In the genomic region with DNA sequence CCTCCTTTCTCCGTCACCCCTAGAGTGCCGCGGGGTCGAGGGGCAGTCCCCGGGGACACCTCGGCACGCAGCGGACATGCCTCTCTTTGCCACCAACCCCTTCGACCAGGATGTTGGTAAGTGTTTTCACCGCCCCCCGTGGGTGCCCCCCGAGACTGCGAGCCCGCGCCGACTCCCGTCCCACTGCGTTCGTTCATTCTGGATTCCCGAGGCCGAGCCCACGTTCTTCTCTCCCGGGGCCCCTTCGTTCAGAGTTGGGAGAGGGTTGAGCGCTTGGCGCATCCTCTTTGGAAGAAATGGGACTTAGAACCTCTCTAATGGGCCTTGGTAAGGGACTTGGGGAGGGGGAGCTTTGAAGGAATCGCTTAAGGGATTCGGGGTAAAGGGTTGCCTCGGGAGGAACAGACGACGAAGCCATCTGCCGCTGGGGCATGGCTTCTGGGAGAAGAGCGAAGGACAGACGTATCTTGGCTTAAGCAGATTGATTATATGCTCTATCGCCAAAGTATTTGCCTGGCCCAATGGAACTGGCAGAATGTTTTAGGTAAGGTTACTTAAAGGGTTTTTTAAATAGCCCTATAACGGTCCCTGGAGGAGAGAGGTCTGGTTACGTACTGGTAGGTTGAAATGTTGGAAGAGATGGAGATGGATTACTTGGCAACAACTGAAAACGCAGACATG, we compare ENCODE assay signal across 8 mouse cellular contexts. TPM values are rescaled to one million over a fixed set of nuclear protein-coding genes. Genes with fewer than 3 reads are reported as not detected.
DNase-seq lines count a peak whose midpoint lies in the region; ATAC-seq and TF ChIP-seq lines count a peak whose summit lies in the region.

No protein-coding gene starts in this region.

- ATAC-seq in activated CD4-positive, CD25-positive, alpha-beta regulatory T cell, adult 4 months = peak; percentile 5
- ATAC-seq in heart, embryonic 16.5 days (replicated peaks; ENCODE audit: extremely low read depth, insufficient read depth, low FRiP score) = no peak
- ATAC-seq in lung, postnatal 0 days = no peak
- ATAC-seq in granulocyte monocyte progenitor cell, adult 5-6 weeks (replicated peaks; ENCODE audit: poor library complexity, severe bottlenecking) = no peak

- no peaks in the 10 kb centered on the region for H3K36me3 ChIP-seq in kidney, adult 2 months (ENCODE audit: control insufficient read depth, insufficient read depth, low read length)
- no peaks in the 10 kb centered on the region for H3K36me3 ChIP-seq in heart, embryonic 16.5 days (ENCODE audit: control insufficient read depth, insufficient read depth)
- H3K36me3 ChIP-seq in lung, postnatal 0 days (ENCODE audit: insufficient read depth, low read length) = no peaks in the 10 kb centered on the region

- DNase-seq in kidney, adult 2 months = no peak
- no peak for DNase-seq in kidney, postnatal 25 days
- DNase-seq in lung, postnatal 0 days (ENCODE audit: low spot score) = peak; percentile 35
- DNase-seq in cerebellum, adult 11 months = no peak
- no peak for DNase-seq in adrenal gland, postnatal 25 days

- no peak for TF ChIP-seq POLR2A in kidney, adult 2 months (IDR thresholded peaks at IDR 0.05; ENCODE audit: low read depth, low read length)

- no peak for TF ChIP-seq CTCF in kidney, adult 2 months (conservative IDR thresholded peaks at IDR 0.05; ENCODE audit: insufficient read depth, insufficient read length, low read depth, low read length)
- no peak for TF ChIP-seq CTCF in lung, postnatal 0 days (IDR thresholded peaks at IDR 0.05)

- H3K4me1 ChIP-seq in kidney, adult 2 months (ENCODE audit: control insufficient read depth, insufficient read depth, low read length) = peaks cover 3% of the 10 kb centered on the region; the same call in 1 of the 2 replicates
- H3K4me1 ChIP-seq in heart, embryonic 16.5 days (ENCODE audit: control insufficient read depth, insufficient read depth, low read length) = peaks cover 17% of the 10 kb centered on the region
- peaks cover 13% of the 10 kb centered on the region; the same call in 1 of the 2 replicates for H3K4me1 ChIP-seq in lung, postnatal 0 days (ENCODE audit: insufficient read depth, low read depth, low read length)

- no peak for TF ChIP-seq EP300 in lung, postnatal 0 days (IDR thresholded peaks at IDR 0.05)

- H3K27ac ChIP-seq in kidney, adult 2 months (ENCODE audit: insufficient read depth, low read depth, low read length) = peak overlapping the region; percentile 100
- peak overlapping the region; percentile 98 for H3K27ac ChIP-seq in heart, embryonic 16.5 days (ENCODE audit: low read length)
- H3K27ac ChIP-seq in lung, postnatal 0 days (ENCODE audit: low read length) = peak overlapping the region; percentile 98

- under 1% methylated on average over 38 of the region's 38 CpGs for WGBS in kidney, adult 2 months
- under 1% methylated on average over 37 of the region's 38 CpGs for WGBS in heart, embryonic 16.5 days
- WGBS in lung, postnatal 0 days = under 1% methylated on average over 38 of the region's 38 CpGs

- no peaks in the 10 kb centered on the region for H3K27me3 ChIP-seq in kidney, adult 2 months (replicated peaks; ENCODE audit: control insufficient read depth, insufficient read depth, low read length)
- H3K27me3 ChIP-seq in heart, embryonic 16.5 days (ENCODE audit: control insufficient read depth, insufficient read depth, low read length) = no peaks in the 10 kb centered on the region
- H3K27me3 ChIP-seq in lung, postnatal 0 days (replicated peaks; ENCODE audit: insufficient read depth, low read length) = no peaks in the 10 kb centered on the region

- H3K4me2 ChIP-seq in heart, embryonic 16.5 days (ENCODE audit: low read depth, low read length) = peak overlapping the region; percentile 85
- peak overlapping the region; percentile 76 for H3K4me2 ChIP-seq in lung, postnatal 0 days (replicated peaks; ENCODE audit: low read depth, low read length)

- peak overlapping the region; percentile 92 for H3K9ac ChIP-seq in heart, embryonic 16.5 days (ENCODE audit: low read length)
- peak overlapping the region; percentile 96 for H3K9ac ChIP-seq in lung, postnatal 0 days (replicated peaks; ENCODE audit: low read depth)

- H3K4me3 ChIP-seq in kidney, adult 2 months (ENCODE audit: insufficient read depth, low read depth, low read length) = peak overlapping the region; percentile 96
- H3K4me3 ChIP-seq in heart, embryonic 16.5 days (ENCODE audit: low read length) = peak overlapping the region; percentile 99
- peak overlapping the region; percentile 90 for H3K4me3 ChIP-seq in lung, postnatal 0 days (ENCODE audit: low read depth, low read length)

- H3K9me3 ChIP-seq in heart, embryonic 16.5 days (replicated peaks; ENCODE audit: control insufficient read depth, low read length) = no peaks in the 10 kb centered on the region
- H3K9me3 ChIP-seq in lung, postnatal 0 days (ENCODE audit: low read length) = no peaks in the 10 kb centered on the region

RNA-seq across cellular contexts. Expression of a gene that starts 0.5 kb away (rescaled TPM):
- polyA plus RNA-seq in kidney, adult 2 months (2012; rRNA removed) = 14.0 and 14.2 TPM in 2 replicates
- polyA plus RNA-seq in activated CD4-positive, CD25-positive, alpha-beta regulatory T cell, adult 4 months (2017; shearing (Covaris generic)) = 10 to 100 TPM; 10.6 to 15.6 TPM
- polyA plus RNA-seq in heart, embryonic 16.5 days (2015; fragmentation: Nextera tagmentation; extraction: Ambion mirVana) = 51.9 and 56.9 TPM in 2 replicates
- 46.7 and 51.8 TPM in 2 replicates for polyA plus RNA-seq in lung, postnatal 0 days (2015; fragmentation: Nextera tagmentation; extraction: Ambion mirVana)
- 29.2 and 51.3 TPM in 2 replicates for total RNA-seq in granulocyte monocyte progenitor cell, adult 5-6 weeks (2014; fragmentation: Nextera tagmentation)
- total RNA-seq in granulocyte monocyte progenitor cell, adult 5-6 weeks (2017) = 28.2 and 30.6 TPM in 2 replicates
- 37.4 and 46.8 TPM in 2 replicates for total RNA-seq in adrenal gland, postnatal 25 days (2021)

RNA-seq across cellular contexts. Expression of a gene that starts 18.4 kb away (rescaled TPM):
- 20.4 and 22.4 TPM in 2 replicates for polyA plus RNA-seq in kidney, adult 2 months (2012; rRNA removed)
- polyA plus RNA-seq in activated CD4-positive, CD25-positive, alpha-beta regulatory T cell, adult 4 months (2017; shearing (Covaris generic)) = not detected
- 242 and 249 TPM in 2 replicates for polyA plus RNA-seq in heart, embryonic 16.5 days (2015; fragmentation: Nextera tagmentation; extraction: Ambion mirVana)
- polyA plus RNA-seq in lung, postnatal 0 days (2015; fragmentation: Nextera tagmentation; extraction: Ambion mirVana) = 105 and 106 TPM in 2 replicates
- total RNA-seq in granulocyte monocyte progenitor cell, adult 5-6 weeks (2014; fragmentation: Nextera tagmentation) = 41.7 and 46.3 TPM in 2 replicates
- total RNA-seq in granulocyte monocyte progenitor cell, adult 5-6 weeks (2017) = 63.6 and 82.2 TPM in 2 replicates
- 40.4 and 46.2 TPM in 2 replicates for total RNA-seq in adrenal gland, postnatal 25 days (2021)

Comparison
In these comparisons a context has a peak if more than half of its experiments do, and no peak if none do; other contexts are left out.
1. RNA of a gene that starts 18.4 kb away (polyA plus RNA-seq): 242 to 249 TPM in heart, embryonic 16.5 days, 105 to 106 TPM in lung, postnatal 0 days and 20.4 to 22.4 TPM in kidney, adult 2 months; not detected in activated CD4-positive, CD25-positive, alpha-beta regulatory T cell, adult 4 months; every median in the first group is over 10 times any median in the second.
2. Peak in every context shown above with its lines, with median percentiles within 50 percentile points of each other: H3K27ac ChIP-seq and H3K4me3 ChIP-seq.